Mouse (Mus musculus) forelimb bud, embryonic 11.5 days (tissue): ENCODE measurements at regions not wholly inside any gene's neighbourhood (a gene's known extent, or its start where the extent isn't known, plus 50 kb on each side); places are given as distances from the start of the nearest gene placed in this dataset.
"Not testable (repeated sequence)": the region's sequence is repeated elsewhere in the genome, so short reads cannot be mapped to it uniquely, and the experiment has no call there.

Experiments
- DNase-seq: peaks from one replicate; pipeline ENCODE4 v3.0.0-alpha.2; 2012; ENCODE audit warnings: low read depth, low spot score

- DNase-seq: no peak
Observed at GRCm38 (mm10) chr16:31553361-31554146, 109.7 kb upstream of the Dlg1 start.

GRCm38 (mm10) chr16:31560426-31560825, 102.8 kb upstream of the Dlg1 start:
- no peak for DNase-seq

- no peak for DNase-seq
Observed at GRCm38 (mm10) chr16:31564926-31565325, 98.3 kb upstream of the Dlg1 start.

- DNase-seq: no peak
Observed at GRCm38 (mm10) chr16:31568316-31568715, 94.9 kb upstream of the Dlg1 start.

- no peak for DNase-seq
Observed at GRCm38 (mm10) chr16:31569871-31570270, 93.4 kb upstream of the Dlg1 start.

GRCm38 (mm10) chr16:31570311-31571139, 92.7 kb upstream of the Dlg1 start:
- no peak for DNase-seq

GRCm38 (mm10) chr16:31573833-31574232, 89.4 kb upstream of the Dlg1 start:
- not testable (repeated sequence) for DNase-seq

GRCm38 (mm10) chr16:31575646-31576045, 87.6 kb upstream of the Dlg1 start:
- DNase-seq: not testable (repeated sequence)

GRCm38 (mm10) chr16:31576422-31576821, 86.8 kb upstream of the Dlg1 start:
- DNase-seq: no peak

- no peak for DNase-seq
Observed at GRCm38 (mm10) chr16:31577347-31577746, 85.9 kb upstream of the Dlg1 start.

- DNase-seq: no peak
Observed at GRCm38 (mm10) chr16:31579318-31579717, 83.9 kb upstream of the Dlg1 start.

- DNase-seq: no peak
Observed at GRCm38 (mm10) chr16:31580779-31581178, 82.5 kb upstream of the Dlg1 start.

- no peak for DNase-seq
Observed at GRCm38 (mm10) chr16:31582885-31583284, 80.4 kb upstream of the Dlg1 start.

- no peak for DNase-seq
Observed at GRCm38 (mm10) chr16:31583627-31584026, 79.6 kb upstream of the Dlg1 start.

GRCm38 (mm10) chr16:31584216-31584823, 78.9 kb upstream of the Dlg1 start:
- no peak for DNase-seq

- DNase-seq: no peak
Observed at GRCm38 (mm10) chr16:31587036-31587435, 76.2 kb upstream of the Dlg1 start.

GRCm38 (mm10) chr16:31589576-31589975, 73.7 kb upstream of the Dlg1 start:
- no peak for DNase-seq

GRCm38 (mm10) chr16:31591565-31591964, 71.7 kb upstream of the Dlg1 start:
- DNase-seq: peak; percentile 35

GRCm38 (mm10) chr16:31592014-31592871, 71.0 kb upstream of the Dlg1 start:
- DNase-seq: peak; percentile 90

- no peak for DNase-seq
Observed at GRCm38 (mm10) chr16:31592973-31593683, 70.1 kb upstream of the Dlg1 start.

GRCm38 (mm10) chr16:31597965-31598364, 65.3 kb upstream of the Dlg1 start:
- DNase-seq: no peak
